Mouse (Mus musculus) right cerebral cortex, postnatal 25 days (tissue): ENCODE measurements at regions not wholly inside any gene's neighbourhood (a gene's known extent, or its start where the extent isn't known, plus 50 kb on each side); places are given as distances from the start of the nearest gene placed in this dataset.
A peak's percentile ranks its signal among the peaks of the same experiment; 100 is the strongest.

ENCODE experiments used
- DNase-seq: peaks from one replicate; pipeline ENCODE4 v3.0.0; 2022

DNA sequence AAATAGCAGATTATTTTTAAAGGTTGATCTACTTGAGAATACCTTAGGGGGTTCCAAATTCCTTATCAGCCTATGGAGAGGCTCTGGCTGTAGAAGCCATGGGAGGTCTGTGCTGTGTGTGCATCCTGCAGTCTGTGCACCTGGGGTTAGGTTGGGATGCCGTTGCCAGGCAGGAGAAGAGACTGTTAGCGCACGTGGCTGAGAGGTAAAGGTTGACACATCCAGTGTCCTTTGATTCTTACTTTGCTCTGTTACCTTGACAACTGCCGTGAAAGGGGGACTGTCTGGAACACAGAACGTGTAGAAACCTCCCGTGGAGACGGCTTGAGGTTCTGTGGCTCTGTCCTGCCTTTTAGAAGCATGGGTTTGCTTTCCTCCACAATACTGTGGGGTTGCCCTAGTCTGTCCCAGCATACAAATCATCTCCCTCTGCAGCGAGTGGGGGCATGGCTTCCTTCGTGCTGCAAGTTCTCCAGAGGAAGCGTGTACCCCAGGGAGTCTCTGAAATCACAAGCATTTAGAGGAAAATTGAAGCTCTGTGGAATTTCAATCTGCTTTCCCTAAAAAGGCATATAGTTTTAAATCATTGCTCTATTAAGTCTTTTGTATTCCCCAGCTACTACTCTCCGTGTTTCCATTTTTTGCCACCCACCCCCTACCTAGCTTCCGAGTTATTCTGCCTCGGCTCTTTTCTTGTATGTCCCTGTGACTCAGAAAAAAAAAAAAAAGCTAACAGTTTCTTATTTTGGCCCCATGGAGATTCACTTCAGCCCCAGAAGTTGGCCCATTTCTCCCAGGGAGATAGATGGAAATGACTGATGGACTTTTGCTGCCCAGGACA lies 63.8 kb upstream of the Pbx1 start:
- peak; percentile 22 for DNase-seq

DNA sequence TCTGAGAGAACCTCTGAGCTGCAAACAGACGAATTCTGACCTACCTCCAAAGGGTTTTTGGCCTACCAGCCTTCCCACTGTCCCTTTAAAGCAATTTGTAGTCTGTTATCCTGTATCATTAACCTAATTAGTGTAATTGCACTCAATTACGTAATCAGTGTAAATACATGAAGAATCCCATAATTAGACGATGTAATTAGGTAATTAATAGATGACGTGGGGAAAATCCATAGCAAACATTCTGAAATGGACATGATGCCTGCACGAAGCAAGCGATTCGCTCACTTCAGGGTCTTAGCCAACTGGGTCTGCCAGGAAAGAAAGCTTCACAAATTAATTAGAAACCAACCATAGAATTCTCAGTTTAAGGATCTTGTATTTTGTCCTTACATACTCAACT lies 55.4 kb upstream of the Pbx1 start:
- DNase-seq = no peak

DNA sequence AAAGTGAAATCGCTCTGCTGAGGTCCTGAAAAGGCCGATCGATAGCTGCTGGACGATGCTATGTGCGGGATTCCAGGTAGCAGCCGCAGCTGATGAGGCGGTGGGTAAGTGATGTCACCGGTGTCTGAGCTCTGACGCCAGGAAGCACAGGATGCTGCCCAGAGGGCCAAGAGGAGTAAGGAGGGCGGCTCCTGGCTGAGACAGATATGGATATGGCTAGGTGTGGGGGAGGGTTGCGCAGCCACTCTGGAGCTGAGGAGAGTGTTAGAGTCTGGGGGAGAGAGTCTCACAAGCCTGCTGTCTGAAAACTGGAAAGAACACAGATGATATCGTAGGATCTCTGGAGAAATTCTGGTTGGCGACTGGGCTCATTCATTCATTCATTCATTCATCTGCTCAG lies 51.6 kb upstream of the Pbx1 start:
- DNase-seq = no peak
